Mouse (Mus musculus) ES-Bruce4 (cell line): ENCODE results near the gene Tmem269. TPM values are rescaled to one million over a fixed set of nuclear protein-coding genes. Genes with fewer than 3 reads are reported as not detected.

ENCODE experiments used
- H3K27ac ChIP-seq: 2 replicates; pipeline ENCODE4 v1.5.1; 2012; ENCODE audit warnings: low read length, inconsistent platforms; ENCODE audit not compliant: insufficient read depth
- H3K27me3 ChIP-seq: 2 replicates; pipeline ENCODE4 v1.6.1; 2012; ENCODE audit warnings: mild to moderate bottlenecking, low read length, inconsistent platforms; ENCODE audit not compliant: control insufficient read depth, poor library complexity, insufficient read depth, severe bottlenecking
- H3K36me3 ChIP-seq: 2 replicates; pipeline ENCODE4 v1.6.1; 2012; ENCODE audit warnings: inconsistent platforms, mild to moderate bottlenecking, low read length, moderate library complexity; ENCODE audit not compliant: control insufficient read depth, poor library complexity, insufficient read depth, severe bottlenecking
- H3K4me1 ChIP-seq: one replicate; pipeline ENCODE4 v1.8.1; 2011; ENCODE audit warnings: low read length; ENCODE audit not compliant: control insufficient read depth, insufficient read depth
- H3K4me3 ChIP-seq: 2 replicates; pipeline ENCODE4 v1.5.1; 2011; ENCODE audit warnings: low read depth, mild to moderate bottlenecking, low read length
- H3K9ac ChIP-seq: 2 replicates; pipeline ENCODE4 v1.6.1; 2012; ENCODE audit warnings: low read depth, mild to moderate bottlenecking, inconsistent platforms; ENCODE audit not compliant: poor library complexity, severe bottlenecking
- H3K9me3 ChIP-seq: replicated peaks from 2 replicates; pipeline ENCODE4 v1.6.1; 2012; ENCODE audit warnings: mild to moderate bottlenecking, low read length, inconsistent platforms; ENCODE audit not compliant: control insufficient read depth, poor library complexity, insufficient read depth, severe bottlenecking
- CTCF ChIP-seq: IDR thresholded peaks from one replicate; pipeline ENCODE4 v1.8.1; 2011; ENCODE audit warnings: low read depth, low read length
- EP300 ChIP-seq: IDR thresholded peaks from 2 replicates; pipeline ENCODE4 v1.6.1; 2011; ENCODE audit warnings: low read depth, low read length; ENCODE audit not compliant: insufficient read depth
- POLR2A ChIP-seq: IDR thresholded peaks from one replicate; pipeline ENCODE4 v1.8.1; 2011; ENCODE audit warnings: low read length; ENCODE audit not compliant: insufficient read depth
- polyA plus RNA-seq: library from polyadenylated mRNA; stranded (reverse); fragments of >200 nt; gene quantifications from 2 replicates; pipeline ENCODE4 v1.2.4, GENCODE M21; 2011; ENCODE audit warnings: low read depth; ENCODE audit not compliant: missing spikeins, insufficient read depth, insufficient read length

Tmem269 gene
- polyA plus RNA-seq, 1 experiment: 0.73 TPM

DNA sequence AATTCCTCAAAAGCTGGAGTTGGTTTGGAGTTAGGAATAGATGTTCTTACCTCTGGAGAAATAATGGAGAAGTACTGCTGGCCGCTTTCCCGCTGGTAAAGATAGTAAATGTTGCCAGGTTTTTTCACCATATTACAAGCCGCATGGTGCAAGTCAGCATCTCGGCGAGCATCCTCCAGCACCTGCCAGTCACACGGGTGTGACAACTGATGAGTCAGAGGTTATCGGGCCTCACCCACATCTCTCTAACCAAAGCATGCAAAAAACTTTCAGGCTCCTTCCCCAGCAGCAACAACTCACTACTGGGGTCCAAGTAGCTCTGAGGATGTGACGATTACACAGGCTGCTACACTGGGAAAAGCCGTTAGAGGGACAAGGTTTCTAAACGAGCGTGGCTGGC lies 8.7 kb upstream of the Tmem269 start:
- H3K36me3 ChIP-seq: peaks cover 14% of the 10 kb centered on the region
- H3K4me1 ChIP-seq: no peaks in the 10 kb centered on the region
- H3K27me3 ChIP-seq: no peaks in the 10 kb centered on the region
- no peak overlapping the region for H3K4me3 ChIP-seq
- H3K27ac ChIP-seq: no peak overlapping the region
- no peak for TF ChIP-seq EP300
- no peak for TF ChIP-seq POLR2A
- TF ChIP-seq CTCF: no peak
- no peak overlapping the region for H3K9ac ChIP-seq
- H3K9me3 ChIP-seq: no peaks in the 10 kb centered on the region

- no peaks in the 10 kb centered on the region for H3K4me1 ChIP-seq
- H3K9me3 ChIP-seq: no peaks in the 10 kb centered on the region
- TF ChIP-seq POLR2A: no peak
- TF ChIP-seq CTCF: no peak
- no peak for TF ChIP-seq EP300
- no peaks in the 10 kb centered on the region for H3K27me3 ChIP-seq
- H3K4me3 ChIP-seq: no peak overlapping the region
- peaks cover 14% of the 10 kb centered on the region for H3K36me3 ChIP-seq
- H3K9ac ChIP-seq: no peak overlapping the region
- no peak overlapping the region for H3K27ac ChIP-seq
Observed at GRCm38 (mm10) chr4:119225719-119226118, 7.7 kb upstream of the Tmem269 start.

- Histone ChIP-seq H3K36me3 (peaks cover 14% of the 10 kb centered on the region), H3K4me1 (no peaks in the 10 kb centered on the region)
- TF ChIP-seq POLR2A (no peak), CTCF (no peak), EP300 (no peak)
Observed at GRCm38 (mm10) chr4:119224534-119224933, 6.5 kb upstream of the Tmem269 start.

DNA sequence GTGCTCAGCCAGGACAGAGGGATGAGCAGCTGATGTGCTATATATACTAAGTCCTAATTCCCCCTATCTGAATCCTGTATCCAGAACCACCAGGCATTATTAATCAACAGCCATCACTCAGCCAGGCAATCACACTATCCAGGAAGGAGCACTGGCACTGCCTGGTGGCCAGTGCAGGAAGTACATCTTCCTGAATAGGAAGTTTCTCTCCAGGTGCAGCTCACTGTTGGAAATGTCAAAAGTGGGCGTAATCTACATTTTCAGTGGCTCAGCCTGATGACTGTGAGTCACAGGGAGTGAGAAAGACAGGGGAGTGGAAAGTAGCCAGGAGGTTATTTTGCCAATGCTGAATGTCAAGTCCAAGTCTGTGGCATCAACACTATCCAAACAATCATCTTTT lies 5.7 kb upstream of the Tmem269 start:
- no peak overlapping the region for H3K9ac ChIP-seq
- no peak overlapping the region for H3K27ac ChIP-seq
- no peaks in the 10 kb centered on the region for H3K27me3 ChIP-seq
- no peaks in the 10 kb centered on the region for H3K4me1 ChIP-seq
- TF ChIP-seq CTCF (peak; percentile 78), EP300 (no peak), POLR2A (no peak)
- H3K36me3 ChIP-seq: peaks cover 14% of the 10 kb centered on the region
- H3K9me3 ChIP-seq: no peaks in the 10 kb centered on the region
- H3K4me3 ChIP-seq: no peak overlapping the region

More at GRCm38 (mm10) chr4:119224534-119224933, 6.5 kb upstream of the Tmem269 start:
- no peak overlapping the region for H3K27ac ChIP-seq
- no peak overlapping the region for H3K4me3 ChIP-seq
- no peaks in the 10 kb centered on the region for H3K27me3 ChIP-seq
- no peak overlapping the region for H3K9ac ChIP-seq
- H3K9me3 ChIP-seq: no peaks in the 10 kb centered on the region

DNA sequence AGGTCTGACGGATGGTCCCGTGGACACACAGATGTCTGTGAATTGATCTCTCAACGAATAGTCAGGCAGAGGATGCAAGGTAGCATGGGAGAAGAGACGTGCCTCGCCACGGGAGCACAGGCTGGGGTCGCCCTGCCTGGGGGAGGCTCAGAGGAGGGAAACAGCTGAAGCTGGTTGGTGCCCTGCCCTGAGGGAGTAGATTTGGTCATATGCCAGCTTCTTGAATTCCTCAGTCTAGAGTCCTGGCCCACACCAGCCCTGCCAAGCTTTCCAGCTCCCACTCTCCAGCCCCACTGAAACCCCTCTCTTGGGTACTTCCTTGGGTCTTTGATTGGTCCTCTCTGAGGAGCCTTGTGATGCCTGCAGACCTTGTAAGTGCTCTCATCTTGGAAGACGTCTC lies 1.4 kb downstream of the Tmem269 start:
- Histone ChIP-seq H3K9ac (no peak overlapping the region), H3K27ac (no peak overlapping the region), H3K4me1 (no peaks in the 10 kb centered on the region), H3K27me3 (no peaks in the 10 kb centered on the region), H3K36me3 (no peaks in the 10 kb centered on the region), H3K4me3 (no peak overlapping the region), H3K9me3 (no peaks in the 10 kb centered on the region)
- TF ChIP-seq POLR2A: no peak
- no peak for TF ChIP-seq EP300
- no peak for TF ChIP-seq CTCF

- Histone ChIP-seq H3K27me3 (no peaks in the 10 kb centered on the region), H3K9me3 (no peaks in the 10 kb centered on the region), H3K9ac (no peak overlapping the region), H3K36me3 (no peaks in the 10 kb centered on the region), H3K27ac (no peak overlapping the region), H3K4me1 (no peaks in the 10 kb centered on the region), H3K4me3 (no peak overlapping the region)
- TF ChIP-seq CTCF (peak; percentile 93), POLR2A (no peak), EP300 (no peak)
Observed at GRCm38 (mm10) chr4:119204672-119205071, 13.3 kb downstream of the Tmem269 start.
